Mouse (Mus musculus) ES-E14 (cell line): ENCODE results near the gene Egfl8. TPM values are rescaled to one million over a fixed set of nuclear protein-coding genes. Genes with fewer than 3 reads are reported as not detected.
A peak's percentile ranks its signal among the peaks of the same experiment; 100 is the strongest.

Experiments
- DNase-seq: peaks from one replicate; pipeline ENCODE4 v3.0.0-alpha.2; 2013; ENCODE audit warnings: low read depth, low spot score
- H3K27ac ChIP-seq: 2 replicates; pipeline ENCODE4 v1.5.1; 2012; ENCODE audit warnings: low read depth, mild to moderate bottlenecking, low read length, moderate library complexity, mixed read lengths; ENCODE audit not compliant: poor library complexity, insufficient read depth, severe bottlenecking
- H3K36me3 ChIP-seq: 2 replicates; pipeline ENCODE4 v1.6.1; 2012; ENCODE audit warnings: mild to moderate bottlenecking, low read length, moderate library complexity, mixed read lengths; ENCODE audit not compliant: control insufficient read depth, poor library complexity, insufficient read depth, severe bottlenecking
- H3K4me1 ChIP-seq, 2 experiments: fragments of 150-350 bp in 1 of 2; sonication (generic) in 1 of 2; 2 replicates each; pipeline ENCODE4 v1.6.1; 2012; ENCODE audit warnings: low read length in 2 of 2, mild to moderate bottlenecking in 1 of 2, mixed read lengths in 1 of 2; ENCODE audit not compliant: control insufficient read depth in 2 of 2, insufficient read depth in 2 of 2, poor library complexity in 1 of 2
- H3K4me3 ChIP-seq, 2 experiments: fragments of 150-350 bp in 1 of 2; sonication (generic) in 1 of 2; 2 replicates each; pipeline ENCODE4 v1.5.1; 2012; ENCODE audit warnings: low read length in 2 of 2, low read depth in 1 of 2, mild to moderate bottlenecking in 1 of 2, mixed read lengths in 1 of 2; ENCODE audit not compliant: insufficient read depth in 1 of 2, poor library complexity in 1 of 2, severe bottlenecking in 1 of 2
- H3K9ac ChIP-seq: 2 replicates; pipeline ENCODE4 v1.6.1; 2012; ENCODE audit warnings: low read depth, mild to moderate bottlenecking, low read length, mixed read lengths; ENCODE audit not compliant: poor library complexity, insufficient read depth, severe bottlenecking
- H3K9me3 ChIP-seq: fragments of 150-350 bp; sonication (generic); 2 replicates; pipeline ENCODE4 v1.6.1; 2012; ENCODE audit warnings: low read depth, mild to moderate bottlenecking, low read length; ENCODE audit not compliant: control insufficient read depth, insufficient read depth
- CHD2 ChIP-seq: IDR thresholded peaks from 2 replicates; pipeline ENCODE4 v1.6.1; 2014; ENCODE audit warnings: mild to moderate bottlenecking, low read depth, low read length, inconsistent platforms
- HCFC1 ChIP-seq: IDR thresholded peaks from 2 replicates; pipeline ENCODE4 v1.6.1; 2012; ENCODE audit warnings: low read length, inconsistent platforms, borderline replicate concordance; ENCODE audit not compliant: insufficient read depth
- MAFK ChIP-seq: IDR thresholded peaks from 2 replicates; pipeline ENCODE4 v1.6.1; 2014; ENCODE audit warnings: mild to moderate bottlenecking, low read depth, low read length, inconsistent platforms; ENCODE audit not compliant: insufficient read depth
- ZC3H11A ChIP-seq: IDR thresholded peaks from 2 replicates; pipeline ENCODE4 v1.6.1; 2012; ENCODE audit warnings: low read depth, mild to moderate bottlenecking, inconsistent platforms, low read length, borderline replicate concordance
- ZNF384 ChIP-seq: IDR thresholded peaks from 2 replicates; pipeline ENCODE4 v1.6.1; 2012; ENCODE audit warnings: low read depth, low read length, inconsistent platforms
- in situ Hi-C, 2 experiments: fragments of 600-800 bp; cut with MboI; formaldehyde crosslinking; loops; one replicate each; pipeline ENCODE4 v1.15.1; 2025; ENCODE audit warnings: low sequenced_read_pairs in 2 of 2, inconsistent platforms in 1 of 2; ENCODE audit not compliant: unreplicated experiment in 2 of 2
- total RNA-seq: library from RNA; depleted of rRNA; stranded (reverse); fragments of 300-350 nt; gene quantifications from 2 replicates; pipeline ENCODE4 v1.2.3, GENCODE M21; 2012

Egfl8 gene
- total RNA-seq, 1 experiment = 1.0 TPM

DNA sequence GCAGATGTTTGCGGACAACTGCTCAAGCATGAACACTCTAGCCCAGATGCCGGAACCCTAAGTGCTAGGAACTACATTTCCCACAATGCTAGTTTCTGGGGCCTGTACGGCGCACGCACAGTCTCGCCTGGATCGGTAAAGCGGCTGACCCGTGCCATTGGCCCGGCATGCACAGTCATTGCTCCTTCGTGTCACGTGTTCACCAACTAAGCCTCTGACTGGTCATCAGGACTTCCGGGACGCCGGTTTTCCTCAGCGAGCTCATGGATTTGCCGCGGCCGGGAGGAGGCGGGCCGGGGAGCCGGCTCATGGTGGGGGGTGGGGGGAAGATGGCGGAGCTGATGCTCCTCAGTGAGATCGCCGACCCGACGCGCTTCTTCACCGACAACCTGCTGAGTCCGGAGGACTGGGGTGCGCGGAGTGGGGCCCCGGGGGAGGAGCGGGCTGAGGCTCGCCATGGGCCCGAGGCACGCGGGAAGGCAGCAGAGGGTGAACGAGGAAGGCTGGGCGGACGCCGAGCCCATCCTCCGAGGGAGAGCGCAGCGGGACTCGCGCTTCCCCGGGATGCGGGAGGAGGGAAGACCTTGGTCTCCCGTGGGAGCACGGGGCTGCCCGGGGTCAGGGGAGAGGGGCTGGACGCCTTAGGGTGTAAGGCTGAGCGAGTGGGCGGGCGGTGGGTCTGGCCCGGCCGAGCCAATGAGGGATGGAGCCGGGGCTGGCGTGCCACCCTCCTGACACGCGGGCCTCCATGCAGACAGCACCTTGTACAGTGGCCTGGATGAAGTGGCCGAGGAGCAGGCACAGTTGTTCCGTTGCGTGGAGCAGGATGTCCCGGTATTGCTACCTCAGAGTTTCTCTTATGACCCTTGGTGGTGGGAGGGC lies 31.4 kb upstream of the Egfl8 start, which contains the start of gene Atf6b:
Atf6b (plus strand) TSS at position 241 of the 882 bp plus-strand sequence.
- H3K4me1 ChIP-seq = peaks cover 0 to 11% of the 10 kb centered on the region in 2 experiments; a peak in 2 of 4 replicates
- DNase-seq = peak; percentile 91
- no peaks in the 10 kb centered on the region for H3K9me3 ChIP-seq
- H3K9ac ChIP-seq = peak within 1 kb of the TSS; percentile 92
- peak within 1 kb of the TSS; percentile 95 for H3K4me3 ChIP-seq
- peaks cover 28% of the 10 kb centered on the region for H3K36me3 ChIP-seq
- TF ChIP-seq ZNF384 (no peak), CHD2 (peak; percentile 76), HCFC1 (peak; percentile 94), ZC3H11A (no peak), MAFK (peak; percentile 30; the same call in 1 of the 2 replicates)
- in situ Hi-C loops = no loop called here
- peak within 1 kb of the TSS; percentile 49; the same call in 1 of the 2 replicates for H3K27ac ChIP-seq

- Histone ChIP-seq H3K36me3 (peaks cover 19% of the 10 kb centered on the region), H3K9me3 (no peaks in the 10 kb centered on the region), H3K9ac (peak overlapping the region; percentile 21; the same call in 1 of the 2 replicates), H3K4me3 (peak overlapping the region; percentile 51 to 53; a peak in 3 of 4 replicates), H3K27ac (no peak overlapping the region), H3K4me1 (peaks cover 0 to 11% of the 10 kb centered on the region in 2 experiments; a peak in 2 of 4 replicates)
- in situ Hi-C loops = no loop called here
- no peak for DNase-seq
- TF ChIP-seq CHD2 (no peak), ZNF384 (no peak), ZC3H11A (no peak), HCFC1 (no peak), MAFK (no peak)
Observed at GRCm38 (mm10) chr17:34645831-34646511, 30.2 kb upstream of the Egfl8 start.

DNA sequence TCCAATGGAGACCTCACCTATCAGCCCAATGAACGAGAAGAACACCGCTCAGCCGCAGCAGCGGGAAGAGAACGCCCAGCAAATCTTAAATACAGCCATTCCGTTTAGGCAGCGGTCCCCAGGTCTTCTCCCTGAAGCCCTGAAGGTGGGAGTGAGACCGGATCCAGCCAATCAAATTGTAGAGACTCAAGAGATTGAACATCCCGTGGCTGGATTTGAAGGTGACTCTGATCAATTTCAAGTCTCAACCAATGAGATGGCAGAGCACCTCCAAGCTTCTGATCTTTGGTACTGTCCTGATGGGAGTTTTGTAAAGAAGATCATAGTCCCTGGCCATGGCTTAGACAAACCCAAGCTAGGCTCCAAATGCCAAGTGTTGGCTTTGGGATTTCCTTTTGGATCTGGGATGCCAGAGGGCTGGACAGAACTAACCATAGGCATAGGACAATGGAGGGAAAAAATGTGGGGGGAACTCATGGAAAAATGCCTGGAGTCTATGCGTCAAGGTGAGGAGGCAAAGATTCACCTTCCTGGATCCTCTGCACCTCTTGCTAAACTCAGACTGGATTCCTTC lies 29.6 kb upstream of the Egfl8 start:
- peak overlapping the region; percentile 61; the same call in 1 of the 2 replicates for H3K9ac ChIP-seq
- peak overlapping the region; percentile 69 to 80 for H3K4me3 ChIP-seq
- no peaks in the 10 kb centered on the region for H3K9me3 ChIP-seq
- no peak for TF ChIP-seq HCFC1
- TF ChIP-seq CHD2 = no peak
- no peak for TF ChIP-seq ZC3H11A
- TF ChIP-seq MAFK = no peak
- TF ChIP-seq ZNF384 = no peak
- H3K36me3 ChIP-seq = peaks cover 14% of the 10 kb centered on the region
- DNase-seq = no peak
- peaks cover 0 to 11% of the 10 kb centered on the region in 2 experiments; a peak in 2 of 4 replicates for H3K4me1 ChIP-seq
- H3K27ac ChIP-seq = no peak overlapping the region
- in situ Hi-C loops = no loop called here

DNA sequence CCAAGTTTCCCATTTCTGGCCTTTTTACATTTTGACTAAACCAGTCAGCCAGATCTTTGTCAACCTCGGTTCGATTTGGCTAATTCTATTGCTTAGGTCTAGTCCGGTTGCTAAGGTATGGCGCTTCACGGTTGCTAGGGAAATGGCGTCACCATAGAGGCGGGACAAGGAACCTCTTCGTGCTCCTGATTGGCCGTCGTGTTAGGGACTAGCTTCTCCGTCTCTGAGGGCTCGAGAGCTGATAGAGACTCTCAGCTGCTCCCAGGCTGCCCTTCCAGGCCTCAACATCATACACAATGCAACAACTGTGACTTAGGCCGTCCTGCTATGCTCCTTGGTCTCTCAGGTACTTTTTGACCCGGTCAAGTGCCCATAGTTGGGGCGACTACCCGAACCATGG lies 28.8 kb upstream of the Egfl8 start, which contains the start of gene Fkbpl:
Fkbpl (plus strand) TSS at position 157 of the 400 bp plus-strand sequence.
- Histone ChIP-seq H3K27ac (no peak within 1 kb of the TSS), H3K9me3 (no peaks in the 10 kb centered on the region), H3K36me3 (peaks cover 9% of the 10 kb centered on the region; the same call in 1 of the 2 replicates), H3K4me1 (peaks cover 0 to 11% of the 10 kb centered on the region in 2 experiments; a peak in 2 of 4 replicates), H3K9ac (peak within 1 kb of the TSS; percentile 66), H3K4me3 (peak within 1 kb of the TSS; percentile 69 to 80)
- peak; percentile 98 for DNase-seq
- TF ChIP-seq HCFC1 (peak; percentile 77; the same call in 1 of the 2 replicates), ZNF384 (no peak), ZC3H11A (no peak), CHD2 (no peak)
- in situ Hi-C loops = no loop called here
